Comparison of ENCODE assay signal across 9 mouse cellular contexts in genomic region chr4:46649161-46649560, GRCm38 (mm10). TPM values are rescaled to one million over a fixed set of nuclear protein-coding genes. Genes with fewer than 3 reads are reported as not detected.
DNase-seq lines count a peak whose midpoint lies in the region; ATAC-seq lines count a peak whose summit lies in the region.
"Had no signal": no experiment of that assay in that cellular context is flagged by ENCODE, and none has a peak within 500 bp of the region (broad histone marks: within the 10 kb centered on the region; RNA-seq: fewer than 3 reads in every experiment).

No protein-coding gene starts in this region.

- peak overlapping the region; percentile 75 for H3K9ac ChIP-seq in liver, embryonic 11.5 days (ENCODE audit: low read depth, low read length)
- H3K9ac ChIP-seq in embryonic facial prominence, embryonic 13.5 days = peak overlapping the region; percentile 81; the same call in 1 of the 2 replicates
- peak overlapping the region; percentile 69 for H3K9ac ChIP-seq in intestine, embryonic 15.5 days
- peak overlapping the region; percentile 70 for H3K9ac ChIP-seq in neural tube, embryonic 13.5 days

- intact Hi-C loops in left cerebral cortex, postnatal 10 days (cut with DNase I) = no loop called here

- H3K27ac ChIP-seq in liver, embryonic 11.5 days (ENCODE audit: low read depth, low read length) = no peak overlapping the region
- H3K27ac ChIP-seq in embryonic facial prominence, embryonic 13.5 days = no peak overlapping the region
- no peak overlapping the region for H3K27ac ChIP-seq in intestine, embryonic 15.5 days
- H3K27ac ChIP-seq in neural tube, embryonic 13.5 days (replicated peaks) = no peak overlapping the region

- H3K4me1 ChIP-seq in liver, embryonic 11.5 days (replicated peaks; ENCODE audit: control insufficient read depth, insufficient read depth, low read length) = 0 out of 2 replicates have a peak, but pooled peaks cover 3% of the 10 kb centered on the region
- peaks cover 13% of the 10 kb centered on the region for H3K4me1 ChIP-seq in embryonic facial prominence, embryonic 13.5 days
- H3K4me1 ChIP-seq in intestine, embryonic 15.5 days (replicated peaks) = 0 out of 2 replicates have a peak, but pooled peaks cover 10% of the 10 kb centered on the region
- H3K4me1 ChIP-seq in neural tube, embryonic 13.5 days (replicated peaks) = peaks cover 14% of the 10 kb centered on the region

- peaks cover 17% of the 10 kb centered on the region for H3K27me3 ChIP-seq in liver, embryonic 11.5 days (replicated peaks; ENCODE audit: control insufficient read depth, insufficient read depth, low read length)
- peaks cover 43% of the 10 kb centered on the region for H3K27me3 ChIP-seq in embryonic facial prominence, embryonic 13.5 days
- H3K27me3 ChIP-seq in intestine, embryonic 15.5 days (replicated peaks) = no peaks in the 10 kb centered on the region
- H3K27me3 ChIP-seq in neural tube, embryonic 13.5 days = peaks cover 53% of the 10 kb centered on the region

- peak overlapping the region; percentile 99 for H3K4me2 ChIP-seq in liver, embryonic 11.5 days
- H3K4me2 ChIP-seq in embryonic facial prominence, embryonic 13.5 days = peak overlapping the region; percentile 95
- peak overlapping the region; percentile 90 for H3K4me2 ChIP-seq in intestine, embryonic 15.5 days (replicated peaks)
- peak overlapping the region; percentile 95 for H3K4me2 ChIP-seq in neural tube, embryonic 13.5 days

- 43% methylated on average over 4 of the region's 4 CpGs for WGBS in liver, embryonic 11.5 days
- WGBS in embryonic facial prominence, embryonic 13.5 days = 50% methylated on average over 4 of the region's 4 CpGs
- WGBS in intestine, embryonic 15.5 days = 31% methylated on average over 4 of the region's 4 CpGs
- WGBS in neural tube, embryonic 13.5 days = 56% methylated on average over 4 of the region's 4 CpGs

- no peaks in the 10 kb centered on the region for H3K36me3 ChIP-seq in liver, embryonic 11.5 days (ENCODE audit: control insufficient read depth, insufficient read depth, low read length)
- no peaks in the 10 kb centered on the region for H3K36me3 ChIP-seq in embryonic facial prominence, embryonic 13.5 days
- H3K36me3 ChIP-seq in intestine, embryonic 15.5 days = no peaks in the 10 kb centered on the region
- H3K36me3 ChIP-seq in neural tube, embryonic 13.5 days = no peaks in the 10 kb centered on the region

- peak overlapping the region; percentile 69 for H3K4me3 ChIP-seq in liver, embryonic 11.5 days (ENCODE audit: low read depth, low read length)
- H3K4me3 ChIP-seq in embryonic facial prominence, embryonic 13.5 days = peak overlapping the region; percentile 71
- H3K4me3 ChIP-seq in intestine, embryonic 15.5 days (replicated peaks) = peak overlapping the region; percentile 73
- H3K4me3 ChIP-seq in neural tube, embryonic 13.5 days = peak overlapping the region; percentile 73

- DNase-seq in liver, embryonic 11.5 days (ENCODE audit: low spot score) = no peak
- DNase-seq in liver = no peak
- no peak for DNase-seq in left cerebral cortex, postnatal 10 days (ENCODE audit: extremely low spot score in 1 of 2, low spot score in 2 of 2)
- no peak for DNase-seq in retina, embryonic 14.5 days (ENCODE audit: low spot score)
- DNase-seq in spleen, postnatal 36 days (ENCODE audit: low spot score in 2 of 2) = no peak
- DNase-seq: adrenal gland, postnatal 10 days had no signal

- no peaks in the 10 kb centered on the region for H3K9me3 ChIP-seq in liver, embryonic 11.5 days (ENCODE audit: control insufficient read depth, low read length)
- H3K9me3 ChIP-seq in embryonic facial prominence, embryonic 13.5 days = no peaks in the 10 kb centered on the region
- no peaks in the 10 kb centered on the region for H3K9me3 ChIP-seq in intestine, embryonic 15.5 days
- no peaks in the 10 kb centered on the region for H3K9me3 ChIP-seq in neural tube, embryonic 13.5 days

- no peak for ATAC-seq in liver, embryonic 11.5 days (replicated peaks; ENCODE audit: low FRiP score)
- no peak for ATAC-seq in embryonic facial prominence, embryonic 13.5 days (ENCODE audit: insufficient number of reproducible peaks, insufficient read depth, low FRiP score, low TSS enrichment, low read depth)
- peak; percentile 30; the same call in 1 of the 2 replicates for ATAC-seq in intestine, embryonic 15.5 days
- ATAC-seq in neural tube, embryonic 13.5 days (ENCODE audit: low read depth) = no peak

RNA-seq across cellular contexts. Expression of gene Tbc1d2, which starts 0.8 kb away (rescaled TPM):
- polyA plus RNA-seq in liver, embryonic 11.5 days (2014; fragmentation: Nextera tagmentation; extraction: Ambion mirVana) = 0.58 and 0.70 TPM in 2 replicates
- polyA plus RNA-seq in embryonic facial prominence, embryonic 13.5 days (2015; fragmentation: Nextera tagmentation; extraction: Ambion mirVana) = 2.0 and 2.8 TPM in 2 replicates
- polyA plus RNA-seq in intestine, embryonic 15.5 days (2015; fragmentation: Nextera tagmentation; extraction: Ambion mirVana) = 6.0 and 6.3 TPM in 2 replicates
- polyA plus RNA-seq in neural tube, embryonic 13.5 days (2015; fragmentation: Nextera tagmentation; extraction: Ambion mirVana) = 0.57 and 0.59 TPM in 2 replicates
- 1 to 10 TPM; 1.0 to 2.0 TPM for total RNA-seq in left cerebral cortex, postnatal 10 days (2021)

RNA-seq across cellular contexts. Expression of gene Coro2a, which starts 47.2 kb away (rescaled TPM):
- polyA plus RNA-seq in liver, embryonic 11.5 days (2014; fragmentation: Nextera tagmentation; extraction: Ambion mirVana) = 4.8 and 5.7 TPM in 2 replicates
- polyA plus RNA-seq in embryonic facial prominence, embryonic 13.5 days (2015; fragmentation: Nextera tagmentation; extraction: Ambion mirVana) = 2.7 and 3.3 TPM in 2 replicates
- polyA plus RNA-seq in intestine, embryonic 15.5 days (2015; fragmentation: Nextera tagmentation; extraction: Ambion mirVana) = 66.0 and 68.3 TPM in 2 replicates
- 11.8 and 14.4 TPM in 2 replicates for polyA plus RNA-seq in neural tube, embryonic 13.5 days (2015; fragmentation: Nextera tagmentation; extraction: Ambion mirVana)
- 10 to 100 TPM; 38.7 to 43.3 TPM for total RNA-seq in left cerebral cortex, postnatal 10 days (2021)
